Mouse (Mus musculus): ENCODE data around the gene Plekha1. TPM values are rescaled to one million over a fixed set of nuclear protein-coding genes. Genes with fewer than 3 reads are reported as not detected.

Plekha1 gene
- total and polyA plus RNA-seq, 2 experiments from 2014 or later: 51.7 to 94.4 TPM

GRCm38 (mm10) chr7:130935421-130935792, 69.9 kb downstream of the Plekha1 start:
- peak overlapping the region; percentile 61 for H3K4me2 ChIP-seq (ENCODE audit: low read depth, low read length, poor library complexity, severe bottlenecking)
- H3K9me3 ChIP-seq (ENCODE audit: low read length): no peaks in the 10 kb centered on the region
- no peak overlapping the region for H3K27ac ChIP-seq (ENCODE audit: low read depth, low read length)
- peak overlapping the region; percentile 42; the same call in 1 of the 2 replicates for H3K4me3 ChIP-seq (ENCODE audit: low read depth, low read length)
- no peaks in the 10 kb centered on the region for H3K36me3 ChIP-seq (ENCODE audit: insufficient read depth, low read length)
- DNase-seq (ENCODE audit: low spot score): no peak
- no peak overlapping the region for H3K9ac ChIP-seq (replicated peaks; ENCODE audit: low read length, poor library complexity, severe bottlenecking)
- no peak for ATAC-seq (ENCODE audit: low FRiP score)
- 15% methylated on average over 16 of the region's 16 CpGs for WGBS
- H3K27me3 ChIP-seq (ENCODE audit: insufficient read depth, low read length): peaks cover 55% of the 10 kb centered on the region
- TF ChIP-seq CTCF (IDR thresholded peaks at IDR 0.05): no peak
- H3K4me1 ChIP-seq (ENCODE audit: insufficient read depth, low read length): no peaks in the 10 kb centered on the region

DNA sequence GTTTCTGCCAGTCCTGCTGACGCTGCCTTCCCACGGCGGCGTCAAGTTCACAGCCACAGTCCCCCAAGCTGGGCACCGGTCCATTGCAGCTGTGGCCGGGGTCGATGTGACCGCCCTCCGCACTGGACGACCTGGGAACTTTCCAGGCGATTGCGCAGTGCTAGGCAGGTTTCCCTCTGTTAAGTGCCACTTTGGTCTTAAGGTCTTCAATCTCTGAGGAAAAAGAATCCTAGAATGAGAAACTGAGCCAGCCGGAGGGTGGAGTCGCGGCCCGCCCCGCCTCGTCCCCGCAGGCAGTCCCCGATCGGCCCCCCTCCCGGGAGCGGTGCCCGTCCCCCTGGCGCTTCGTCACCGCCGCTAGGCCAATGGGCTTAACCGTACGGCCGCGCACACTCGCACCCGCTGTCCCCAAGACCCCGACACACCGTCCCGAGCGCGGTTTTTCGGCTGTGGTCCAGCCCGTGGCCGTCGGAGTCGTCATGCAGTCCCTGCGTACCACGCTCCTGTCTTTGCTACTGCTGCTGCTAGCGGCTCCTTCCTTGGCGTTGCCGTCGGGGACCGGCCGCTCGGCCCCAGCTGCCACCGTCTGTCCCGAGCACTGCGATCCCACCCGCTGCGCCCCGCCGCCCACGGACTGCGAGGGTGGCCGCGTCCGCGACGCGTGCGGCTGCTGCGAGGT, 70.4 kb downstream of the Plekha1 start, which contains the start of gene Htra1:
Gene Htra1 (plus strand): TSS at position 319 of the 679 bp plus-strand sequence.
- Histone ChIP-seq H3K4me2 (ENCODE audit: low read depth, low read length, poor library complexity, severe bottlenecking) (peak within 1 kb of the TSS; percentile 61), H3K36me3 (ENCODE audit: insufficient read depth, low read length) (no peaks in the 10 kb centered on the region), H3K4me3 (ENCODE audit: low read depth, low read length) (peak within 1 kb of the TSS; percentile 42), H3K27ac (ENCODE audit: low read depth, low read length) (no peak within 1 kb of the TSS), H3K4me1 (ENCODE audit: insufficient read depth, low read length) (peaks cover 3% of the 10 kb centered on the region; the same call in 1 of the 2 replicates), H3K9me3 (ENCODE audit: low read length) (no peaks in the 10 kb centered on the region), H3K9ac (replicated peaks; ENCODE audit: low read length, poor library complexity, severe bottlenecking) (no peak within 1 kb of the TSS; the same call in 1 of the 2 replicates), H3K27me3 (ENCODE audit: insufficient read depth, low read length) (peaks cover 55% of the 10 kb centered on the region)
- under 1% methylated on average over 70 of the region's 70 CpGs for WGBS
- peak; percentile 68 for ATAC-seq (ENCODE audit: low FRiP score)
- peak; percentile 59 for DNase-seq (ENCODE audit: low spot score)
- TF ChIP-seq CTCF (IDR thresholded peaks at IDR 0.05): no peak

GRCm38 (mm10) chr7:130936472-130936951, 71.0 kb downstream of the Plekha1 start:
- no peak overlapping the region; the same call in 1 of the 2 replicates for H3K9ac ChIP-seq (replicated peaks; ENCODE audit: low read length, poor library complexity, severe bottlenecking)
- no peak for DNase-seq (ENCODE audit: low spot score)
- H3K4me2 ChIP-seq (ENCODE audit: low read depth, low read length, poor library complexity, severe bottlenecking): peak overlapping the region; percentile 61

DNA sequence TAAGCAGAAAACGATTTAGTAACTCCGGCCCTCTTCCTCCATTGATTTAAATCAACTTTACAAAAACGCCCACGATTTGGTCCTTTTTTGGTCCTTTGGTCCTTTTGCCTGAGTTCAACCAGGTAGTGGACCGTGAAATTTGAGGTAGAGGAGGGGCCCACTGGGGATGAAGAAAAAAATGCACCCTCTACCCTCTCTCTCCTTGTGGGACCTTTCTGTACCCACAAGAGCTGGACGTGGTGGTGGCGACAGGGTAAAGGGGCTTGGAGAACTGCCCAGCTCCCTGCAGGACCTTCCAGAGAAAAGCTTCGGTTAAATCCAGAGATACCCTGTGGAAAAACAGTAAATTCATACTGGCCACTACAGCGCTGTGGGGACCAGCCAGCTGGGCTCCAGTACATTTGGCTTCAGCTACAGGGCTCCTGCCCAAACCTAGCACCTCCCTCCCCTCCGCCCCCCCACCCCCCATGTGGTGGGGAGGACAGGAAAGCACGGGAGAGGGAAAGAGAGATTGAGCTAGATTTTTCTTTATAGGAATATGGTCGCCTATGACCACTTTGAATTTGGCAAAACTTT, 71.8 kb downstream of the Plekha1 start:
- TF ChIP-seq CTCF (IDR thresholded peaks at IDR 0.05): no peak
- Histone ChIP-seq H3K36me3 (ENCODE audit: insufficient read depth, low read length) (no peaks in the 10 kb centered on the region), H3K9ac (replicated peaks; ENCODE audit: low read length, poor library complexity, severe bottlenecking) (no peak overlapping the region), H3K4me2 (ENCODE audit: low read depth, low read length, poor library complexity, severe bottlenecking) (peak overlapping the region; percentile 61; the same call in 1 of the 2 replicates), H3K9me3 (ENCODE audit: low read length) (no peaks in the 10 kb centered on the region), H3K4me3 (ENCODE audit: low read depth, low read length) (peak overlapping the region; percentile 42; the same call in 1 of the 2 replicates), H3K27ac (ENCODE audit: low read depth, low read length) (no peak overlapping the region), H3K4me1 (ENCODE audit: insufficient read depth, low read length) (peaks cover 3% of the 10 kb centered on the region; the same call in 1 of the 2 replicates), H3K27me3 (ENCODE audit: insufficient read depth, low read length) (peaks cover 55% of the 10 kb centered on the region)
- DNase-seq (ENCODE audit: low spot score) (peak; percentile 35), ATAC-seq (ENCODE audit: low FRiP score) (no peak)
- 28% methylated on average over 12 of the region's 12 CpGs for WGBS

More at GRCm38 (mm10) chr7:130936472-130936951, 71.0 kb downstream of the Plekha1 start:
- Histone ChIP-seq H3K36me3 (ENCODE audit: insufficient read depth, low read length) (no peaks in the 10 kb centered on the region), H3K27me3 (ENCODE audit: insufficient read depth, low read length) (peaks cover 55% of the 10 kb centered on the region), H3K4me3 (ENCODE audit: low read depth, low read length) (peak overlapping the region; percentile 42), H3K4me1 (ENCODE audit: insufficient read depth, low read length) (peaks cover 3% of the 10 kb centered on the region; the same call in 1 of the 2 replicates), H3K9me3 (ENCODE audit: low read length) (no peaks in the 10 kb centered on the region), H3K27ac (ENCODE audit: low read depth, low read length) (no peak overlapping the region)
- TF ChIP-seq CTCF (IDR thresholded peaks at IDR 0.05): no peak
- peak; percentile 10; the same call in 1 of the 2 replicates for ATAC-seq (ENCODE audit: low FRiP score)
- WGBS: 1% methylated on average over 42 of the region's 49 CpGs

- Histone ChIP-seq H3K9ac (replicated peaks; ENCODE audit: low read length, poor library complexity, severe bottlenecking) (no peak overlapping the region), H3K36me3 (ENCODE audit: insufficient read depth, low read length) (no peaks in the 10 kb centered on the region), H3K4me2 (ENCODE audit: low read depth, low read length, poor library complexity, severe bottlenecking) (no peak overlapping the region), H3K27ac (ENCODE audit: low read depth, low read length) (no peak overlapping the region), H3K4me1 (ENCODE audit: insufficient read depth, low read length) (peaks cover 3% of the 10 kb centered on the region; the same call in 1 of the 2 replicates), H3K9me3 (ENCODE audit: low read length) (no peaks in the 10 kb centered on the region), H3K4me3 (ENCODE audit: low read depth, low read length) (no peak overlapping the region), H3K27me3 (ENCODE audit: insufficient read depth, low read length) (peaks cover 54% of the 10 kb centered on the region)
- TF ChIP-seq CTCF (IDR thresholded peaks at IDR 0.05): no peak
- ATAC-seq (ENCODE audit: low FRiP score): no peak
- no peak for DNase-seq (ENCODE audit: low spot score)
- 53% methylated on average over 4 of the region's 4 CpGs for WGBS
These were observed 72.4 kb downstream of the Plekha1 start for GRCm38 (mm10) chr7:130938005-130938404.

DNA sequence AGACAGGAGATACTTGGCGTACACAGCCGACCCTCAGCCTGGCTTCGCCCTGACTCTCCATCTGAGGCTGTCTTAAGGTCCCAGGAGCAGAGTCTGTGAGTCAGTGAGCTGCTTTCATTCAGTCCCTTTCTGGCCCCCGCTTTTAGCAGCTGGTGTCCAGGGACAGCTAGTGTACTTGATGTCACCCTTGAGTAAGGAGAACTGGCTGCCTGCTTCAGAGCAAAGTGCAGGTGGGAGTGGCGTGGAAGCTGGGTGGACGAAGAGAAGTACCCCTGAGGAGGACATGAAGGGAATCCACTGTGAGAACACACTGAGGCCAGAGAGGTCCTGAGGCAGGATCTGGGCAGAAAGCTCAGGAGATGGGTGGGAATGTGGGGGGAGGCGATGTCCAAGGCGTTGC, 73.3 kb downstream of the Plekha1 start:
- H3K9ac ChIP-seq (replicated peaks; ENCODE audit: low read length, poor library complexity, severe bottlenecking): no peak overlapping the region
- peaks cover 46% of the 10 kb centered on the region for H3K27me3 ChIP-seq (ENCODE audit: insufficient read depth, low read length)
- H3K4me3 ChIP-seq (ENCODE audit: low read depth, low read length): no peak overlapping the region
- no peak for TF ChIP-seq CTCF (IDR thresholded peaks at IDR 0.05)
- H3K4me1 ChIP-seq (ENCODE audit: insufficient read depth, low read length): peaks cover 3% of the 10 kb centered on the region; the same call in 1 of the 2 replicates
- no peaks in the 10 kb centered on the region for H3K36me3 ChIP-seq (ENCODE audit: insufficient read depth, low read length)
- no peak overlapping the region for H3K27ac ChIP-seq (ENCODE audit: low read depth, low read length)
- H3K9me3 ChIP-seq (ENCODE audit: low read length): no peaks in the 10 kb centered on the region
- H3K4me2 ChIP-seq (ENCODE audit: low read depth, low read length, poor library complexity, severe bottlenecking): no peak overlapping the region
- ATAC-seq (ENCODE audit: low FRiP score) (no peak), DNase-seq (ENCODE audit: low spot score) (no peak)
- 90% methylated on average over 8 of the region's 8 CpGs for WGBS
